Mouse (Mus musculus): ENCODE measurements around the gene P3h2.
A peak's percentile ranks its signal among the peaks of the same experiment; 100 is the strongest.

P3h2 gene

GRCm38 (mm10) chr16:26105115-26105974 lies at the start of gene P3h2:
TSS of gene P3h2 (minus strand) at chr16:26105784.
- peak in 1 of 2 experiments; percentile 14 for DNase-seq

- no peak for DNase-seq
Observed at GRCm38 (mm10) chr16:26152258-26152657, 46.7 kb upstream of the P3h2 start.

DNA sequence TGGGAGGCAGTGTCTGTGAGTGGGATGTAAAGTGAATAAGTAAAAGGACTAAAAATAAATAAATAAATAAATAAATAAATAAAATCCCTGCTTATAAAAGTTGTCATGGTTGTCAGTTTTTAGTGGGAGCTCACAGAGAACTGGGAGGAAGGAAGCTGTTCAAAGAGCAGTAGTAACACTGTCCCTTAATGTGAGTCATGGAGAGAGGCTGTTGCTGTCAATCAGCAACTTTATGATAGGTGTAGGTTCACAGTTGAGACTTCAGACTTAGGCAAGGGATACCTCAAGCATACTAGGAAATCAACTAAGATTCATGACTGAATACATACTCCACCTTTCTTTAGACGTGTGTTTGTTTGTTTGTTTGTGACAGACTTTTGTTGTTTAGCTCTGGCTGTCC lies 45.4 kb upstream of the P3h2 start:
- DNase-seq = no peak

GRCm38 (mm10) chr16:26146853-26147252 lies 41.3 kb upstream of the P3h2 start:
- DNase-seq = no peak

DNA sequence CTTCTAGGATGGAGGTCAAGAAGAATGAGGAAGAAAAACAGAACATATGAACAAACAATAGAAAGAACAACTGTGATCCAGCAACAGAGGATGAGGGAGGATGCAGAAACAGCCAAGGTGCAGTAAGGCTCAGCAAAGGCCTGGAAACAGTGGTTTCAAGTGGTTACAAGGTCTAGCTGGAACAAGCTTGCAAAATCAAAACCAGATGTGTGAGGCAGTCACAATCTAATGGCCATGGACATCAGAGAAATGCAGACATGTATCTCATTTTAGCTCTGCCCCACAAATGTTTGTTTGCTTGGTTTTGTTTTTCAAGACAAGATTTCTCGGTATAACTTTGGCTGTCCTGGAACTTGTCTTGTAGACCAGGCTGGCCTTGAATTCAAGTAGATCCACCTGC lies 25.5 kb upstream of the P3h2 start:
- no peak for DNase-seq

DNA sequence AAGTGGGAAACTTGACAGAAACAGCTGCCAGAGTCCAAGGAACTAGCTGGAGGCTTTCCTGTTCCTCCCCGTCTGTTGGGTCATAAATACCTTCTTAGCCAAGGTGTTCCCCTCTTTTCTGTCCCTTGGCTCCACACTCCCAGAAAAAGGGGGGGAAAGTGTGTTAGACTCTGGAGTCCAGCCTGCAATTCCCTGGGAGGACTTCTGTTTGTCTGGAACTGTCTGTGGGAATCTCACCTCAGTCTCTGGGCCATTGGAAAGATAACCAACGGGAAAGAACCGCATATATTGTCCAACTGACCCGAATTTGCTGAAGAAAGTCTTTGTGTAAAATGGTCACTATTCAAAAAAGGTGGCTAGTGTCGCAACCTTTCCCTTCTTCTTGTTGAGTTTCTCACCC lies 1.0 kb upstream of the P3h2 start:
- no peak for DNase-seq

GRCm38 (mm10) chr16:26106041-26106617 lies 545 bp upstream of the P3h2 start:
- DNase-seq = no peak

DNA sequence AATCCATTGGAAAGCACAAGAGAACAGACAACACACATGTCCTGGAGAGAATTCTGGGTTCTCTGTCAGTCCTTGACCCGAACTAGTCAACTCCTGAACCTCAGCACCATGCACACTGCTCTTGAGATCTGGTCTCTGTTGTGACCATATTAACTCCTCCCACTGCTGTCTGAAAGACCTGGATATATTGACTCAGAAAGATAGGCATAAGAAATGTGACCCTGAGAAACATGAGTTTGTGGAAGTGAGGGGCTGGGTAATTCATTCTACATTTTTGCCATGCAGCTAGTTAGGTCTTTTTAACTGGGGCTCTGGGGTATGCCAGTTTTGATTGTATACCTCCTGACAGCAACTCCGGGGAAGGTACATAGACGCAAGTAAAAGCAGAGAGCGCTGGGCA lies 1.3 kb downstream of the P3h2 start:
- DNase-seq = no peak

DNA sequence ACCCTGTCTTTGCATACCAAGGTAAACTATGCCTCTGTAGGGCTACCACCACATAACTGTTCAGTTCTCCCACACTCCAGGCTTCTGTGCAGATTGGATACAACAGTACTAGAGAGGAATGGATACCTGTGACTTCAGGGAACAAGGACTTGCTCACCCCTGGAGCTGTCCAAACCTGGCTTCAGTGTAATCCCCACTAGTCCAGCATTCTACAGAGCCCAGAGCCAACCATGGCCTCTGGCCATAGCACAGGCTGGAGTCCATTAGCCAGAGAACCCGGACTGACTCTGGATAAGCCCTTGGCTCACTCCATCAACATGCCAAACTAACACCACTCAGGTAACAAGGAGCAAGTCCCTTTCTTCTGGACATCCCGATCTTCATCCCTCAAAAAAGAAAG lies 2.7 kb downstream of the P3h2 start:
- no peak for DNase-seq

- no peak for DNase-seq
Observed at GRCm38 (mm10) chr16:26100167-26100566, 5.4 kb downstream of the P3h2 start.

DNA sequence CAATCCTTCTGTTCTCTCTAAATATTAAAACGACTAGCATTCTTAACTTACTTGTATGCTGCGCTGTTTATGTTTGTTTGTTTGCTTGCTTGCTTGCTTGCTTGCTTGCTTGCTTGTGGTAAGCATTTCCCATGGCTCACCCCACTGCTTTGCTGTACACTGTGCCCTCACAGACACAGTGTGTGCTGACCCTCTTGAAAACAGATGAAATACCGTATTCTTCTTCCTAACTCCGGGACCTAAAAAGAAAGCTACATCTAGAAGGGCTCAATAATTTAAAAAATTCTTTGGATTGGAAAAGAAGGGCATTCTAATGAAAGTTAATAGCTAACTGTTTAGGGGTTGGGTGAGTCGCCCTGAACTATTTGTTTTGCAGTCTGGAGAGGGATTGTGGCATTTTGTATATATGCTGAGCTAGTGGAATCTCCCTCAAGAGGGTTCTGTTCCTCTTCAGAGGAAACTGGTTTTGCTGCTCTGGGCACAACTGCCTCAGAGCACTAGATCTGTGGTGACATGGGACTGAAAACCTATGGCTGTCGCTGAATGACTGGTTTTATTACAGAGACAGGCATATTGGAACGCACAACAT lies 9.8 kb downstream of the P3h2 start:
- DNase-seq = no peak

DNA sequence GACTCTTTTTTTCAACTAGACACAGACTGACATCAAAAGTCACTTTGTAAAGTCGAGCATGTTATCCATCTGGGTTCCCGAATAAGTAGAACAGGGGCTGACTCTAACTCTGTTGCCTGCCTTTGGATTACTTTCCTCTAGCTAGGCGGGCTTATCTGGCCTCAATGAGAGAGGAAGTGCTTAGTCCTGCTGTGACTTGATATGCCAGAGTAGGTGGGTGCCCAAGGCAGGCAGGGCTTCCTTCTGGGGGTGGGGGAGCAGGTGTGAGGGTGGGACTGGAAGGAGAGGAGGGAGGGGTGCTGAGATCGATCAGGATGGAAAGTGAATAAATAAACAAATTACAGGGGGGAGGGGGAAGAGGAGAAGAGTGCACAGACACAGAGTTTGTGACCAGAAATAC lies 11.7 kb downstream of the P3h2 start:
- no peak for DNase-seq

- DNase-seq = no peak
Observed at GRCm38 (mm10) chr16:26088976-26089375, 16.6 kb downstream of the P3h2 start.

DNA sequence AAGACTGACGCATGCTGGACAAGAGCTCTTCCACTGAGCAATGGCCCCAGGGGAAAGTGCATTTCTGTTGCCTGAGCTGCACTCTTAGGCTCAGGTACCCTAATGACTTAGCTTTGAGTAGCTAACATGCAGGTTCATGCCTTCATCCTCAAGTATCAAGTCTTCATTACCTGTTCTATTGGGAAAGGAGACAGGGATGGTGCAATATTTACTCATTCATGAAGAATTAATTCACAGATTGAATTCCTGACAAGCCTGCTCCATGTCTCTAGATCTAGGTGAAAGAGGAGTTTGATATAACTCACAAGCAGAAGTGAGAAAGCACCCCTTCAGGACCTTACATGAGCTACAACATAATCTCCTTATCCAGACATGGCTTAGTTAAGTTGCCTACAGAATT lies 17.3 kb downstream of the P3h2 start:
- no peak for DNase-seq

GRCm38 (mm10) chr16:26086955-26087354 lies 18.6 kb downstream of the P3h2 start:
- DNase-seq = no peak

GRCm38 (mm10) chr16:26085160-26085559 lies 20.4 kb downstream of the P3h2 start:
- DNase-seq = no peak

DNA sequence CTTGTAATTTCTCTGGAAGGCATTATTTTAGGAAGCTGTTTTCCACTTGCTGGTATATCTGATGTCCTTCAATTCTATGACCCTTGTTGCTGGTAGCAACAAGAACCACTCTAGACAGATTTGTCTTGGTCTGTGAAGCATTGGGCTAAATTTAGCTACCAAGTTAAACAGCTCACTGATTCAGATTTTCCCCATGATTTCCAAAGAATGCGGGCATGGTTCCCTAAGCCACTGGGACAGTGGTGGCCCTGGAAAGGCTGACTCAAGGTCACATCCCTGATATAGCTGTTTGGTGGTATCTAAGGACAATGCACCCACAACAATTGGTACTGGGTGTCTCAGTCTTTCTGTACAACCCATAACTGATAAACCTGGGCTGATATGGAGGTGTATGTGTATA lies 22.8 kb downstream of the P3h2 start:
- DNase-seq = no peak

DNA sequence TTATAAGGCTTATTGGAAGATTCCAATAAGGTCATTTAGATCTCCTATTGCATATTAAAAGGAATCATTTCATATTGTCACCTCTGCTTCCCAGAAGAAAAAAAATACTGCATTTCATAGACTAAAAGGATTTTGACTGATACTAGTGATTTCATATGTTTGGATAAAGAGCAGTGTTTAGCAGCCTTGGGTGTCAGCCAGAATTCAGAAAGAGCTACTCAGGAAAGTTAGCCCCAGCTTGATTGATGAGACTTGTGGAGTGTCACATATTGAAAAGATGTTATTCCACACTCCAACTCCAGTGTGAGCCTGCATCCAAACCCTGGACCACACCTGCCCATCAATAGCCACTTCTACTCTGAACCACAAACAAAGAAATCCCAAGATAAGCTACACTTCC lies 23.2 kb downstream of the P3h2 start:
- no peak for DNase-seq

DNA sequence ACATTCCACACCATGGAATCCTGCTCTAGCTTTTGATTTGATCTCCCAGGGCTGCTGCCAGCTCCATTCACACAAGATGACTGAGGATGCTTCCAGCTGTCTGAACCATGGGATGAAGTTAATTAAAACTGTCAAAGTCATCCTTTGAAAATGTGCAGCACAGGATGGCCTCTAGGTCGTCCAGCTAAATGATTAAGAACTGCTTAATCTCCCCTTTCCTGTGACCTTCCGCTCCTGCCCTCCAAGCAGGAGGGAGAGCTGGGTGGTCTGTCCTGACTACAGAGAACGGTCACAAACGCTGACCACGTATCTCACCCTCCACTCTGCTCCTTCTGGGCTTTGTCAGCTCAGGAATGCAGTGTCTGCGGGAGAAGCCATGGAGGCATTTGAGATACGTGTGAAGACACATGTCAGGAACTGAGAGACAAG lies 26.6 kb downstream of the P3h2 start:
- no peak for DNase-seq

- DNase-seq = no peak
Observed at GRCm38 (mm10) chr16:26078100-26078422, 27.5 kb downstream of the P3h2 start.

GRCm38 (mm10) chr16:26077246-26078099 lies 28.1 kb downstream of the P3h2 start:
- no peak for DNase-seq

GRCm38 (mm10) chr16:26075063-26075462 lies 30.5 kb downstream of the P3h2 start:
- no peak for DNase-seq

- no peak for DNase-seq
Observed at GRCm38 (mm10) chr16:26070376-26070775, 35.2 kb downstream of the P3h2 start.

Measured in spleen, adult 18-20 months (tissue).